Mouse (Mus musculus): ENCODE data around the gene Lonp1. TPM values are rescaled to one million over a fixed set of nuclear protein-coding genes. Genes with fewer than 3 reads are reported as not detected.
A peak's percentile ranks its signal among the peaks of the same experiment; 100 is the strongest.
"Not testable (repeated sequence)": the region's sequence is repeated elsewhere in the genome, so short reads cannot be mapped to it uniquely, and the experiment has no call there.

Gene Lonp1
- total RNA-seq, 1 experiment from 2014 or later, result 57.4 TPM

- not testable (repeated sequence) for ATAC-seq (replicated peaks in 1 of 2; ENCODE audit: insufficient read depth in 1 of 2, low FRiP score in 2 of 2, low TSS enrichment in 1 of 2, low read depth in 1 of 2, poor library complexity in 2 of 2, severe bottlenecking in 2 of 2)
Observed at GRCm38 (mm10) chr17:56629800-56630781, 3.4 kb upstream of the Lonp1 start.

GRCm38 (mm10) chr17:56627530-56628277 is 1.0 kb upstream of the Lonp1 start, which contains the start of gene Catsperd:
Catsperd (plus strand) TSS chr17:56628143.
- ATAC-seq (replicated peaks in 1 of 2; ENCODE audit: insufficient read depth in 1 of 2, low FRiP score in 2 of 2, low TSS enrichment in 1 of 2, low read depth in 1 of 2, poor library complexity in 2 of 2, severe bottlenecking in 2 of 2), result peak in 1 of 2 experiments; percentile 13; a peak in 1 of 4 replicates

- ATAC-seq (replicated peaks in 1 of 2; ENCODE audit: insufficient read depth in 1 of 2, low FRiP score in 2 of 2, low TSS enrichment in 1 of 2, low read depth in 1 of 2, poor library complexity in 2 of 2, severe bottlenecking in 2 of 2), result peak in 1 of 2 experiments; percentile 1; a peak in 1 of 4 replicates
Observed at GRCm38 (mm10) chr17:56626260-56626659, 427 bp downstream of the Lonp1 start.

GRCm38 (mm10) chr17:56625495-56625894 is 1.2 kb downstream of the Lonp1 start:
- ATAC-seq (replicated peaks in 1 of 2; ENCODE audit: insufficient read depth in 1 of 2, low FRiP score in 2 of 2, low TSS enrichment in 1 of 2, low read depth in 1 of 2, poor library complexity in 2 of 2, severe bottlenecking in 2 of 2), result no peak

- no peak for ATAC-seq (replicated peaks in 1 of 2; ENCODE audit: insufficient read depth in 1 of 2, low FRiP score in 2 of 2, low TSS enrichment in 1 of 2, low read depth in 1 of 2, poor library complexity in 2 of 2, severe bottlenecking in 2 of 2)
Observed at GRCm38 (mm10) chr17:56617628-56618027, 9.1 kb downstream of the Lonp1 start.

- ATAC-seq (replicated peaks in 1 of 2; ENCODE audit: insufficient read depth in 1 of 2, low FRiP score in 2 of 2, low TSS enrichment in 1 of 2, low read depth in 1 of 2, poor library complexity in 2 of 2, severe bottlenecking in 2 of 2), result no peak
Observed at GRCm38 (mm10) chr17:56616725-56617124, 10.0 kb downstream of the Lonp1 start.

- ATAC-seq (replicated peaks in 1 of 2; ENCODE audit: insufficient read depth in 1 of 2, low FRiP score in 2 of 2, low TSS enrichment in 1 of 2, low read depth in 1 of 2, poor library complexity in 2 of 2, severe bottlenecking in 2 of 2), result no peak
Observed at GRCm38 (mm10) chr17:56615792-56616191, 10.9 kb downstream of the Lonp1 start.

- ATAC-seq (replicated peaks in 1 of 2; ENCODE audit: insufficient read depth in 1 of 2, low FRiP score in 2 of 2, low TSS enrichment in 1 of 2, low read depth in 1 of 2, poor library complexity in 2 of 2, severe bottlenecking in 2 of 2), result no peak
Observed at GRCm38 (mm10) chr17:56615136-56615784, 11.4 kb downstream of the Lonp1 start.

GRCm38 (mm10) chr17:56614391-56615135 is 12.1 kb downstream of the Lonp1 start:
- ATAC-seq (replicated peaks in 1 of 2; ENCODE audit: insufficient read depth in 1 of 2, low FRiP score in 2 of 2, low TSS enrichment in 1 of 2, low read depth in 1 of 2, poor library complexity in 2 of 2, severe bottlenecking in 2 of 2), result no peak

- not testable (repeated sequence) for ATAC-seq (replicated peaks in 1 of 2; ENCODE audit: insufficient read depth in 1 of 2, low FRiP score in 2 of 2, low TSS enrichment in 1 of 2, low read depth in 1 of 2, poor library complexity in 2 of 2, severe bottlenecking in 2 of 2)
Observed at GRCm38 (mm10) chr17:56613893-56614292, 12.8 kb downstream of the Lonp1 start.

- ATAC-seq (replicated peaks in 1 of 2; ENCODE audit: insufficient read depth in 1 of 2, low FRiP score in 2 of 2, low TSS enrichment in 1 of 2, low read depth in 1 of 2, poor library complexity in 2 of 2, severe bottlenecking in 2 of 2), result peak; percentile 46 to 69
Observed at GRCm38 (mm10) chr17:56613236-56613844, 13.3 kb downstream of the Lonp1 start, which contains the start of gene Rpl36. Rpl36 (plus strand) TSS chr17:56613416.

GRCm38 (mm10) chr17:56612565-56612939 is 14.1 kb downstream of the Lonp1 start:
- not testable (repeated sequence) for ATAC-seq (replicated peaks in 1 of 2; ENCODE audit: insufficient read depth in 1 of 2, low FRiP score in 2 of 2, low TSS enrichment in 1 of 2, low read depth in 1 of 2, poor library complexity in 2 of 2, severe bottlenecking in 2 of 2)

- no peak for ATAC-seq (replicated peaks in 1 of 2; ENCODE audit: insufficient read depth in 1 of 2, low FRiP score in 2 of 2, low TSS enrichment in 1 of 2, low read depth in 1 of 2, poor library complexity in 2 of 2, severe bottlenecking in 2 of 2)
Observed at GRCm38 (mm10) chr17:56611861-56612564, 14.7 kb downstream of the Lonp1 start.

- ATAC-seq (replicated peaks in 1 of 2; ENCODE audit: insufficient read depth in 1 of 2, low FRiP score in 2 of 2, low TSS enrichment in 1 of 2, low read depth in 1 of 2, poor library complexity in 2 of 2, severe bottlenecking in 2 of 2), result no peak
Observed at GRCm38 (mm10) chr17:56611323-56611722, 15.4 kb downstream of the Lonp1 start.

- ATAC-seq (replicated peaks in 1 of 2; ENCODE audit: insufficient read depth in 1 of 2, low FRiP score in 2 of 2, low TSS enrichment in 1 of 2, low read depth in 1 of 2, poor library complexity in 2 of 2, severe bottlenecking in 2 of 2), result peak; percentile 76 to 85
Observed at GRCm38 (mm10) chr17:56609452-56610171, 17.1 kb downstream of the Lonp1 start, which contains the start of gene 2410015M20Rik. 2410015M20Rik (minus strand) TSS chr17:56609771.

All from hematopoietic stem cell, adult 5-6 weeks (primary cell).